Mouse (Mus musculus): Measurements from ENCODE around the gene Zfp408.
A peak's percentile ranks its signal among the peaks of the same experiment; 100 is the strongest.
"Not testable (repeated sequence)": the region's sequence is repeated elsewhere in the genome, so short reads cannot be mapped to it uniquely, and the experiment has no call there.

The Zfp408 gene

DNA sequence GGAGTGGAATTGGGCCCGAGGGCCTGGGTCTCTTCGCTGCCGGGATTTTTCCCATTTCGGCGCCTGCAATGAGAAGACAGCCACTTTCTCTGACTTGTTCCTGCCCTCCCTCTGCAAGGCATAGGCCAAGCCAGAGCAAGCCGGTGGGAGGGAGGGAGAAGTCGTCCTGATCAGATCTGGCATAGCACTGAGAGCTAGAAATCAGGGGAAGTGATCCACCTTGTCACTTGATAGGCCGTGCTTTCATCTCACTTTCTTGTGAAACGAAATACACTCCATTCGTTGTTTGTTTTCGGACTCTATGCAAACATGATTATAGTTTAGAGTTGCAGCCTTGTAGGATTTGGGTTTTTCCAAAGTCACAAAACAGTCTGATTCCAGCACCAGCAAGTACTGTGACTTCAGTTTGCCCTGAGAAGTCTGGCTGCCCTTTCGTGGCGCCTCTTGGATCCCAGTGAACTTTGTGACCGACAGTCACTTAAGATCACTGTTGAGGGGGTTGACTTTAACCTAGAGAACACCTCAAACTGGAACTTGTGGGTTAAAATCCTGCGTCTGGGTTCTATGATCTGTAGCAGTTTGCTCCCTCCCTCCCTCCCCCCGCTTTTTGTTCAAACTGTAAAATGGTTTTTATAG is 887 bp upstream of the Zfp408 start:
- DNase-seq, result no peak

DNA sequence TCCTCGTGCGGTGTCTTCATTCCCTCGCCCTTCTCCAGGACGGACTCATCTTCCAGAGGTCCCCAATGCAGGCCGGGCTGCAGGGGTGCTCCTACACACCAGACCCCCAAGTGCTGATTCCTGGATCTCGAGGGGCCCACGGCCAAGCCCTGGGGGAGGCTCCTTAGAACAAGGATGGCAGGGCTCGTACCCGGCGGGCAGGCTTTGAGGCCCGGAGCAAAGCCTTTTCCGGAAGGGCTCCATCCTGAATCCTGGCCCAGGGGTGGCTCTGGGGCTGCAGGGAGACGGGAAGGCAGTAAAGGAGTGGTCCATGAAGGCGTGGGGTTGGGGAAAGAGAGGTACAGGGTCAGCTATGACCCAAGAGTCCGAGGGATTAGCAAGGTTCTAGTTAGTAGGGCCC is 439 bp downstream of the Zfp408 start:
- DNase-seq, result no peak

DNA sequence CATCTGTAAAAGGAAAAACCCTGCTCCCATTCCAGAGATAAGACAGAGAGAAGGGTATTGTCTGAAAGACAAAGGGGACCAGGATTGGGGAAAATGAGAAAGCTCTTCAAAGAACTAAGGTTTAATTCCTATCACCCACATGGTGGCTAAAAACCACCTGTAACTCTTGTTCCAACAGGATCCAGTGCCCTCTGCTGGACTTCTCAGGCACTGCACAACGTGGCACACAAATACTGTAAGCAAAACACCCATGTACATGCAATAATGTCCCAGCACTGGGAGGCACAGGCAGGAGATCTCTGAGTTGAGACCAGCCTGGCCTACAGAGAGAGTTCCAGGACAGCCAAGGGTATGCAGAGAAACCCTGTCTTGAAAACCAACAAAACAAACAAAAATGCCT is 2.9 kb downstream of the Zfp408 start:
- DNase-seq, result peak; percentile 81

DNA sequence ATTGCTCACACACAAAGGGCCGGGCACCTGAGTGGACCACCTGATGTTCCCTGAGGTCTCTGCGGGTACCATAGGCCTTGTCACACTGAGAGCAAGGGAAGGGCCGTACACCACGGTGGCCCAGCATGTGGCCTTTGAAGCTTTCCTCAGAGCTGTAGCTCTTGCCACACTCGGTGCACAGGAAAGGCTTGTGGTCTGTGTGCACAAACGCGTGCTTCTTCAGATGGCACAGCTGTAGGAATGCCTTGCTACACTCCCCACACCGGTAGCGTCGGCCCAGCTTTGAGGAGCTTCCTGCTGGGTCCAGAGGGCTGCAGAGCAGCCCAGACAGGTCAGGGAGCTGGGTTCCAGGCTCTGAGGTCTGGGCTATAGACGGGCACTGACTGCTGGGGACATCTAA is 3.8 kb downstream of the Zfp408 start:
- DNase-seq, result no peak

DNA sequence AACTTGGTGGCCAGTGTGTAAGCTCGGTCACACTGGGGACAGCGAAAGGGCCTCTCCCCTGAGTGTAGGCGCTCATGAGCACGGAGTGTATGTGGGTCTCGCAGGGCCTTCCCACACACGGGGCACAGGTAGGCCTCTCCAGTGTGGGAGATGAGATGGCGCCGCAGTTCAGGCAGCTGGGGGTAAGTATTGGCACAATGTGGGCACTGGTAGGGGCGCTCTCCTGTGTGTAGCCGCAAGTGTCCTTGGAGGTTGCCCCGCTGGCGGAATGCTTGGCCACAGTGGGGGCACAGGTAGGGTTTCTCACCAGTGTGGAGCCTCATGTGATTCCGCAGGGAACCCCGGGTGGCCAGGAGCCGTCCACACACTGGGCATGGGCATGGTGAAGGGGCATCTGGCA is 4.2 kb downstream of the Zfp408 start:
- no peak for DNase-seq

DNA sequence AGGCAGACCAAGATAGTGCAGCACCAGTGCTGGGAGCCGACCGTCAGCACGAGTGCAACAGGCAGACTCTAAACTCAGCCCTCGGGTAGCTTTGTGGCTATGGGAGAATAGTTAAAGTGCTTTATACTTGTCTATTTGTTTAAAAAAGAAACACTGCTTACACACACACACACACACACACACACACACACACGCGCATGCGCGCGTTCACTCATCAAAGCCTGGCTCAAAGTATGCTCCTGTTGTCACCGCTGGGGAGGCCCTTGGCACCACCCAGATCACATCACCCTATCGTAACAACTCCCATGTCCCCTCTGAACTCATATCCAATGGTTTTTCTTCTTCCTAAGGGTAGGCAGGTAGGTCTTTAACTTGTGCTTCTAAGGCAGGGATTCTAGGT is 5.6 kb downstream of the Zfp408 start:
- DNase-seq, result no peak

DNA sequence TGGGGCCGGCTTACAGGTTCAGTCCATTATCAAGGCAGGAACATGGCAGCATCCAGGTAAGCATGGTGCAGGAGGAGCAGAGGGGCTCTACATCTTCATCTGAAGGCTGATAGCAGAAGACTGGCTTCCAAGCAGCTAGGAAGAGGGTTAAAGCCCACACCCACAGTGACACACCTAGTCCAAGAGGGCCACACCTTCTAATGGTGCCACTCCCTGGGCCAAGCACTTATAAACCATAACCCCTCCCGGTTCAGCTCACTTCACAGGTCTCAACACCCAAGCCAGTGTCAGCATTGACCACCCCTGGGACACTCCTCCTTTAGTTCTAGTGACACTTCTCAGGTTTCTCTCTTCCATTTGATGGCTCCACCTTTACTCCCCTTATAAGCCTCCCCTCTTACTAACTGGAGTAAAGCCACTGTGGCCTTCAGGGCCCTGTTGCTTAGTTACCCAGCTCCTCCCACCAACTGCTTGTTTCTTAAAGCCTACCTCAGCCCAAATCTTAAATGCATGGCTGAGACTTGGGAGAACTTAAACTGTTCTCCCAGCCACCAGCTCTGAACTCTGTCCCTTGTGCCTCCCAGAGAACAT is 6.7 kb downstream of the Zfp408 start:
- DNase-seq, result no peak

DNA sequence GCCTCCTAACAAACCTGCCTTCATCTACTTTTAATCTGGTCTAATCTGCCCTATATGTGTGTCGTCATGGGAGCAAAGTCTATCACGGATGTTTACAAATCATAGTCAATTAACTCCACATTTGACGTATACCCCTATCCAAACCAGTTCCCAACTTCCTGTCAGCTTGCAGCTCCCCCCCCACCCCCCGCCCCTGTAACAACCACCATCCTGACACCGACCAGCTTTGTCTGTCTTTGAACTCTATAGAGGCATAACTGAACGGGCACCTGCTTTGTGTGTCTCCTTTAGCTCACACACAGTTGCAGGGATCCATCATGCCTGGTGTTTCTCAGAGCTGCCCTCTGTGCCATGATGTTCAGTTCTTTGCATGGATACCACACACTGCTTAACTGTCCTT is 10.7 kb downstream of the Zfp408 start:
- no peak for DNase-seq

DNA sequence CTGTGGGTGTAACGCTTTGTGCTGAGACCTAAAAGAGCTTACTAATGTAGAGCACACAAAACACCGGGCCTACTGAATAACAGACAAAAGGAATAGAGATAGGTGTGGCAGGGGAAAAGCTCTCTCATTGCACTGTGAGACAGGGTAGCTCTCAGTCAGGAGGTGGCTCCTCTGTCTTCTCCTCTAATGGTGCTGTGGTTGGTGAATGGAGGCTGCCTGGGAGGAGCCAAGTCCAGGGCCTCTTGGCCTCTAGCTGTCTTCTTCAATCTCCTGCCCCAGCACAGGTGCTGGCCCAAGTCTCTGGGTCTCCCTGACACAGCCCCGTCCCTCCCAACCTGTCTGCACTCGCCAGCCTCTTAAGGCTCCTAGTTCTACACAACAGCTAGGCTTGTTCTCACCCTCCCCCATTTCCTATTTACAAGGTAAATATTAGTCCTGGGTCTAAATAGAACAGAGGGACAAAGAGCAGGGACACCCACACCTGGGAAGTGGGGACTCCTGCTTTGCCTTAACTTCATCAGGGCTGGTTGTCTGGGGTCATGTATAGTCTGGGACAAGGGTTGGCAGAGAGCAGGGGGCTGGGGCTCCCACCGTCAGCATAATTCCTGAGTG is 12.8 kb downstream of the Zfp408 start:
- peak; percentile 30 for DNase-seq

DNA sequence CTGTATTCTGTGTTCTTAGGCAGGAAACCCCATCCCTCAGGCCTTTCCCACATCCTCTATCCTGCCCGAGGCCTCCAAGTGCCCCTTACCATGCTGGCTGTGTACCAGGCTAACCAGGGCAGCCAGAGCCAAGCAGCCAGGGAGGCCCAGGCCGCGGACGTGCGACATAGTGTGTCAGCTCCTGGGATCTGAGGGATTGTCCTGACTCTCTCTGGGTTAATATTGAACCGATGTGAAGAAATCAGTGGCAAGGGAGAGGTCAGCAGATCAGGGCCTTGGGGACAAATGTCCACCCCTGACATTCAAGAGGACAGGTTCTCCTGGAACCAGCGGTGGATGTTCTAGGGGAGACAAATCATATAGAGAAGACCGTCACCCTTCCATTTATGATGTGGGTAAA is 13.4 kb downstream of the Zfp408 start, which contains the start of gene F2:
F2 (minus strand) TSS at position 186 of the 400 bp plus-strand sequence.
- no peak for DNase-seq

DNA sequence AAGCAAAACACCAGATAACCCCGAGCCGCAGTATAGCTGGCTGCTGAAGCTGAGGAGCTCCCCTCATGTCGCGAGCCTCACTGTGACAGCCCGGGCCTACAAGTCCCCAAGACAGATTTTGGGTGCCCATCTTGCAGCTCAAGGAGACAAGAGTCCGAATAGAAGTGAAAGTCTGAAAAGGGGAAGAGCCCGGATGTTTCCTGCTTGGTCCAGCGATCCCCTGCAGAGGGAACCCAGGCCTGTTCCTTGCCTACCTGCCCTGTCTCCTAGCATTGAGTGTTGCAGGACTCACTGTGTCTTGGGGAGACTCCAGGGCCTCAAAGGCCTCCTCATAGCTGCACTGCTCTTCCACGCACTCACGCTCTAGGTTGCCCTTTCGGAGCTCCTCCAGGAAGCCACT is 14.1 kb downstream of the Zfp408 start:
- DNase-seq, result peak; percentile 12

DNA sequence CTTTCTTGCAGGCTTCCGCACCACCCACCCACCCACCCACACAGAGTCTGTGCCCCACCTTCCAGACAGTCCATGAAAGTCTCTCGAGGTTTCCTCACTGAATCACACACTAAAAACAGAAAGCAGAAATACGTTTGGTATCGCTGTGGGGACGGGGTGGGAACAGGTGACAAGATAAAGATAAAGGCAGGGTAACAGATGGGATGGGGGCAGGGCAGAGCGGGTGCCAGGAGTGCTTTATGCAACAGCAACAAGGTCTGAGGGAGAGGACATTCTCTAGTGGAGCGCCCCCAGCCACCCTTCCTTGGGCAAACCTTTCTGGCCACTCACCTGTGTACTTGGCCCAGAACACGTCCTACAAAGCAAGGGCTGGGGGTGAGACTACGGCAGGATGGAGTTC is 14.8 kb downstream of the Zfp408 start:
- no peak for DNase-seq

DNA sequence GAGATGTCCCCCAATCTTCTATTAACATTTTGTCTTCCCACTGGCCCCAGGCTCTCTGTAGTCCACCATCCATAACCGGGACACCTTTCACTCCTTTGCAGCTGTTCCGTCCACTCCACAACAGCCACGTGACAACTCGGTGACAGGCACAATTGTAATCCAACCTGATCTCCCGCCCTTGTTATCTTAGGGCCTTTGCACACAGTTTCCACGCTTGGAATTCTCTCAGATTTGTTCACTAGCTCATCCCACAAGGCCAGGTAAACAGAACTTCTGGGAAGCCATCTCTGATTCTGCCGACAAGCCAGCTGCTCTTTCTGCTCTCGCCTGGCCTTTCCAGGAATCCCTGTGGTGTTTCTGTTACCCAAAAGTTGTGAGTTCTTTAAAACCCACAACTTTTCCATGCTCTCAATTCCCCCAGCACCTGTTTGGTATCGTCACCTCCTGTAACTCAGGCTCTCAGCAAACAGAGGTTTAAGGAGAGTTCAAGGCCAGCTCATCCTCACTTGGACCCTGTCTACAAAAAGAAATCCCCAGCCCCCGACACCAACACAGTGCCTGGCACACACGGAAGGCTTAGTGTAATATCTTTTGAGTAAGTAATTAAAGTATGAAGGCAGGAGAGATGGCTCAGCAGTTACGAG is 16.1 kb downstream of the Zfp408 start:
- DNase-seq, result no peak

DNA sequence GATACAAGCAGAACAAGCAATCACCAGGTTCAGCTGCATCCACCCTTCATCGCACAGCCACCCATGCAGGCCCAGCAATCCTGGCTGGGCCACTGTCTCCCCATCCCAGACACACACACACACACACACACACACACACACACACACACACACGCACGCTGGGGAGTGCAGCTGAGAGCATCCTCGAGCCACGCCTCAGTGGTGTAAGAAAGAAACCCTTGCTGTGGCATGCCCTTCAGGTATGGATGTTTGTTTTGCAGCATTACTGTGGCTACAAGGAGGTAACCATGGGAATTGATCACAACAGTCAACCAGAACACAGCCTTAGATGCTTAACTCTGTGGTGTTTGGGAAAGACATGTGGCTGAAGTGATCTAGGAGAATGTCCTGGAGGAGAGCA is 17.3 kb downstream of the Zfp408 start:
- DNase-seq, result no peak

DNA sequence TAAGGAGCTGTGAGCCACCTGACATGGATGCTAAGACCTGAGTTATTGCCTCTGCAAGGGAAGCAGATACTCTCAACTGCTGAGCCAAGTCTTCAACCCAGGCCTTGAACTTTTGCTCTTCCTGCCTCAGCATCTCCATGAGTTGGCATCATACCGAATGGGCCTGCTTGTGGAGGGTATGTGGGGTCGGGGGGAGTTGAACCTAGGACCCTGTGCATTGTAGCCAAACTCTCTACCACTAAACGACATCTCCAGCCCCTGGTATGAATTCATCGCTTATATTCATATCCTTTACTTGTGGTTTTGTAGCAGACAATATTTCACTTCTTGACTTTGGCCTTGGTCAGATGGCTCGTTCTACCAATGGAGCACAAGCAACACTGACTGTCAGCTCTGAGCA is 17.8 kb downstream of the Zfp408 start:
- no peak for DNase-seq

DNA sequence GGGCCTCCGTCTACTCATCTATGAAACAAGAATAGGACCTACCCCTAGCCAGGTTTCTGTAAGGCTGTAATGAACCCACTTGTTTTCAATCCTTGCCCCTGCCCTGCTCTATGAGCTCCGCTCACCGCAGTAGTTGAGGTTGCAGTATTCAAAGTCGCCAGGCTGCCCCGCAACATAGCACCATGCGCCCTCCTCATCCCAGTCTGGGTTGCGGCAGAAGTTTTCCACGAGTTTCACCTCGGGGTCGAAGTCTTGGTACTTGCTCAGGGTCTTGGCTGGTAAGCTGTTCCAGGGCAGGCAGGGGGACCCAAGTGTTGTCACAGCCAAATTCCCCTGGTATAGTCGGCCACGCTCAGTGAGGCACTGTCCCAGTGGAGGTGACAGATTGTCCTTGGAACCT is 19.2 kb downstream of the Zfp408 start:
- DNase-seq, result no peak

DNA sequence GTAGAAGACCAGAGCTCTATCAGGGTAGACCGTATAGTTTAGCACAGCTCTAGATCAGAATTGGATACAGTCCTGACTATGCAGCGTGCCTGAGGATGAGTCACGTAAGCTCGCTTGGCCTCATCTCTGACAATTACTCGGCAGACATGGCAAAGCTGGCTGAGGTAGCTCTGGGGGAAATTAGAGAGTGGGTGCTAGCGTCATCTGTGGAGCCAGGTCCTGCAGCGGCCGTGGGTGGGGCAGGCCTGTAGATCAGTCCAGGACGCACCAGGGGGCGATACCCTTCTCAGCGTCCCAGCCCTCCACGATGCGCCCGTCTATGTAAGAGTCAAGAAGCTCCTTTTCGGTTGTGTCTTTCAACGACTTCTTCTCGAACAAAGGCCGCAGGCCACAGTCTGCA is 19.9 kb downstream of the Zfp408 start:
- no peak for DNase-seq

DNA sequence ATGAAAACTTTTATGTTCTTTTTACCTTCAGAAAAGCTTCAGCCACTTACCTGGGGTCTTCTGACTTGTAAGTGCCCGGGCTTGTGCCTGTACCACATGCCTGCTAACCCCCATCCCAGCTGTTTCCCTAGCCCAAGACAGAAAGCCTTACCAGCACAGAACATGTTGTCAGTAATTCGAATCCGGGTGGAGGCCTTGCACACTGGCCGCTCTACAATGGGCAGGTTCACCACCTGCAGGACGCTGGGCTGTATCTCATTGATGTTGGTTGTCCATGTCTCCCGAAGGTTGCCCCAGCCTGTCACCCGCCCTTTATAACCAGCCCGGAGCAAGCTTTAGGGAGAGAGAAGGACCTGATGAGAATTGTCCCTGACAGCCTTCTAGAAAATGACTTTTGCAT is 21.4 kb downstream of the Zfp408 start:
- no peak for DNase-seq

DNA sequence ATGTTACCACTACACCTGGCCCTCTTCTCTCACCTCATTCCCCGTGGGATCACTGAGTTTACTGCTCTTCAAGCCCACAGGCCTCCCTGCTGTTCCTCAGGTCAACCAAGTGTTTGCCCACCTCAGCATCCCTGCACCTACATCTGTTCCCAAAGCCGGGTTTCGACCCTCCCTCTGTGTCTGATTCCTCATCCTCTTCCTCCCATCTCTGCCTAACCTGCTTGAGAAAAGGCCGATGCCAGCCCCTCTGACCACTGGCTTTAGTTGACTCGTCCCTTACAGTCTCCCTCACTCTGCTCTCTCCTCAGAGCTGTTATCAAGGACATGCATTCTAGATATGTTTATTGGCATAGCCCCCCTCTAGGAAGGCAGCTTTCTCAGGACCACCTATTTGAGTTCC is 22.1 kb downstream of the Zfp408 start:
- no peak for DNase-seq

DNA sequence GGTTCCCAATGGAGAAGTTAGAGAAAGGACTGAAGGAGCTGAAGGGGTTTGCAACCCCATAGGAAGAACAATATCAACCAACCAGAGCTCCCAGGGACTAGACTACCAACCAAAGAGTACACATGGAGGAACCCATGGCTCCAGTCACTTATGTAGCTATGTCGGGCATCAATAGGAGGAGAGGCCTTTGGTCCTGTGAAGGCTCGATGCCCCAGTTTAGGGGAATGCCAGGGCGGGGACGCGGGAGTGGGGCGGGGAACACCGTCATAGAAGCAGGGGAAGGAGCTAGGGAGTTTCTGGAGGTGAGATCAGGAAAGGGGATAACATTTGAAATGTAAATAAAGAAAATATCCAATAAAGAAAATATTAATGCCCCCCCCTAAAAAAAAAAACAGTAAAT is 26.2 kb downstream of the Zfp408 start:
- DNase-seq, result not testable (repeated sequence)

DNA sequence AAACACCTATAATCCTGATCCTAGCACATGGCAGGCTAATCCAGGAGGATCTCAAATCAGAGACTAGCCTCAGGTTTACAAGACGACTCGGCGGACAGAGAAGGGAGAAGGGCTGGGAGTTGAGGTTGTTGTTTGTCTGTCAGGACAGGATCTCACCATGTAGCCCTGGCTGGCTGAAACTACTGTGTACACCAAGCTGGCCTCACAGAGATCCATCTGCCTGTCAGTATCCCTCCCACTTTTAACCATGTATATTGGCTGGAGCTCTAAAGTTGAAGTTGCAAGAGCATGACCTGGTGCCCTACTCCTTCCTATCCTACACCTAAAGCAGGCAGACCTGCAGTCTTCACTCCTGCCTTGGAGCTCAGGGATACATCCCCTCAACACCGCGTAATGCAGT is 27.2 kb downstream of the Zfp408 start:
- no peak for DNase-seq

DNA sequence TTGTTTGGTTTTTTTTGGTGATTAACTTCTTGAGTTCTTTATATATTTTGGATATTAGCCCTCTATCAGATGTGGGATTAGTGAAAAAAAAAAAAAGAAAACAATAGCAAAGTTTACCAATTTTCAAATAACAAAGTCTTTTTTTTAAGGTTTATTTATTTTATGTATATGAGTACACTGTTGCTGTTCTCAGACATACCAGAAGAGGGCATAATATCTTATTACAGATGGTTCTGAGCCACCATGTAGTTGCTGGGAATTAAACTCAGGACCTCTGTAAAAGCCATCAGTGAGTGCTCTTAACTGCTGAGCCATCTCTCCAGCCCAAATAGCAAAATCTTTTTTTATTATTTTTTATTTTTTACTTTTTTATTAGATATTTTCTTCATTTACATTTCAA is 40.2 kb downstream of the Zfp408 start:
- not testable (repeated sequence) for DNase-seq

DNA sequence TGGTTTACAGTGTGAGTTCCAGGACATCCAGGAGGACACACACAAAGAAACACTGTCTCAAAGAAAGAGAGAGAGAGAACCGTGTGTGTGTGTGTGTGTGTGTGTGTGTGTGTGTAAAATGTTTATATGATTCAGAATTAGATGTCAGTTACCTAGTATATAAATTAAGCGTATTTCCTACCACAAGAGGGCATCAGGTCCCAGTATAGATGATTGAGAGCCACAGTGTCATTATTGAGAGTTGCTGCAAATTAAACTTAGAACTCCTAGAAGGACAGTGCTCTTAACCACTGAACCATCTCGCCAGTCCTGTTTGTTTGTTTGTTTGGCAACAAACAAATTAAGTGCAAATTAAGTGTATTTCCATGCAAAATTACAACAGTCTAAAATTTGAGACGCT is 47.2 kb downstream of the Zfp408 start:
- DNase-seq, result peak; percentile 26

DNA sequence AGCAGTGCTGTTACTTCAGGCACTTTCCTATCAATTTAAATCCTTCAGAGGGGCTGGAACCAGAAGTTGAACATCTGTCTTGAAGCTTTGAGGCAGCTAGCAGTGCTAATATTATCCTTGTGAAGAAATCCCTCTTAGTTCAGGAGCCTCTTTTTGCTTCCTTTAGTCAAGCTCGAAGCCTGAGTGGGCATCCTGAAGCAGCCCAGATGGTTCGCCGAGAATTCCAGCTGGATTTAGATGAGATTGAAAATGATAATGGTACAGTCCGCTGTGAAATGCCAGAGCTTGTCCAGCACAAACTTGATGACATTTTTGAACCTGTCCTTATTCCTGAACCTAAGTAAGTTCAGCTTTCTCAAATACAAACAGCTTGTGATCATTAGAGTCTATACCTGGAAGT is 49.1 kb downstream of the Zfp408 start:
- DNase-seq, result no peak

Data from lung, postnatal 36 days (tissue).